Mouse (Mus musculus): ENCODE results near the gene Ndufa10. TPM values are rescaled to one million over a fixed set of nuclear protein-coding genes. Genes with fewer than 3 reads are reported as not detected.

Gene Ndufa10
- total and polyA plus RNA-seq, 3 experiments: 106 to 515 (median 428) TPM

DNA sequence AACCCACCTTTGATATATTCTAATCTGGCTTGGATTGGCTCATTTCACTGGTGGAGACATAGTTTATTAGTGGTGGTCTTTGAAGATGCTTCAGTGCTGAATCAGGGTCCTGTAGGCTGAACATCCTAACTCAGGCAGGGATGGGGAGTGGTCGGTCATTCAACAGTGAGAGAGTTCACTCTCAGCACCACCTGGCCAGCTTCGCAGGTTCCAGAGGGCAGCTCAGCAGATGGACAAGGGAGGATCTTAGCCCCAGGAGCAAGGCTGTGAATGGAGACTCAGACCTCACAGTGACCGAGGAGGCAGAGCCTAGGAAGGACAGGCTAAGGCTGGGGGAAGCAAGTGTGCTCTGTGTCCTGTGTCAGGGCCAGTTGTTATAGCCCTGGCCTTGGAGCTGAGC, 42.2 kb downstream of the Ndufa10 start:
- no peak for DNase-seq

GRCm38 (mm10) chr1:92430991-92431390, 42.7 kb downstream of the Ndufa10 start:
- DNase-seq: no peak

DNA sequence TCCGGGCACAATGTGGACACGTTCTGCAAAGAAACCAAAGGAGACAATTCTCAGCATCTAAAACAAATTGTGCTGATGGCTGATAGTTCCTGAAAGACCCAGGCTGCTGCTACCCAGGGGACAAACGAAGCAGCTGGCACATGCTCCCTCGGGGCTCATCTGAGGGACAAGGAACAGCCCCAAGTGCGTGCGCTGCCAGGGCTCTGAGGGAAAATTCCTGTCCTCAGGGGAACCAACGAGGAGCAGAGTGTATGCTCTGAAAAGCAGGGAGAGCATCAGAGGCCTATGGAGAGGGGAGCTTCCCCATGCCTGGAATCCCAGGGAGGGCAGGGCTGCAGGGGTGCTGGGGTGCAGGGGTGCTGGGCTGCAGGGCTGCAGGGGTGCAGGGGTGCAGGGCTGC, 48.9 kb downstream of the Ndufa10 start:
- no peak for DNase-seq

DNA sequence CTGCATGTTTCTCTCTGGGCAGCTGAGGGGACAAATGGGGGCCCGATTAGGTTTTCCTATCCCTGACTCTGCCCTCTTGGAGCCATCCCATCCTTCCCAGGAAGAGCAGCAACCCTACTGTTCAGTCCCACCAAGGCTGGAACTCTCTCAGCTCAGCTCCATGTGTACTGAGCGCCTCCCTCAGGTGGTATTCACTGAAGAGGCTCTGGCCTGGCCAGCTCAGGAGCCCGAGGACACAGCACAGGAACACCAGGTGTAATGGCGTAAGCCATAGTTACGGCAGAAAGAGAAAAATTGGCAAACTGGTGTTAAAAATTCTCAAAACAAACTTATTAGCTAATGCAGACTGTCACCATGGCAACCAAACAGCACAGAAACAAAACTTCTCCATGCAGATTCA, 68.5 kb downstream of the Ndufa10 start:
- DNase-seq: no peak

- no peak for DNase-seq
Observed at GRCm38 (mm10) chr1:92400556-92400955, 73.1 kb downstream of the Ndufa10 start.

- DNase-seq: no peak
Observed at GRCm38 (mm10) chr1:92398601-92399000, 75.1 kb downstream of the Ndufa10 start.

DNA sequence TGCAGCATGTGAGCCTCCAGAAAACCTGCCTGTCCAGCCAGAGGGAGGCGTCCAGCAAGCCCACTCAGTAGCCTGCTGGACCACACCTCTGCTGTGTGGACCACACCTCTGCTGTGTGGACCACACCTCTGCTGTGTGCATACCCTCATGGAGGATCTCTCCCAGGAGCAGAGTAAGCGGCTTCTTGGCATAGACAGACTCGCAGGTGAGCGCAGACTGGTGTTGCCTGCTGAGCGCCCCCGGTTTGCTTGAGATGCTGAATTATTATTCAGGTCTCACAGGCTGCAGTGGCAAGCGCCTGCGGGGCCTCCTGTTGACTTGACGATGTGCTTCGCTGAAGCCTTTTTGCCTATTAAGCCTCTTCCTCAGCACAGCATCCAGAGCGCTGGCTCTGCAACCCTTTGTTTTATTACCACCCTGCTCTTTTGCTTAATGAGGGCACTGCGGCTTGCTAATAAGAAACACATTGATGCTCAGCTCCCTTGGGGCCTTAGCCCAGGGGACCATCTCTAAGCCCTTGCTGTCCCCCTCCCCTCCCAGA, 76.1 kb downstream of the Ndufa10 start:
- DNase-seq: no peak

DNA sequence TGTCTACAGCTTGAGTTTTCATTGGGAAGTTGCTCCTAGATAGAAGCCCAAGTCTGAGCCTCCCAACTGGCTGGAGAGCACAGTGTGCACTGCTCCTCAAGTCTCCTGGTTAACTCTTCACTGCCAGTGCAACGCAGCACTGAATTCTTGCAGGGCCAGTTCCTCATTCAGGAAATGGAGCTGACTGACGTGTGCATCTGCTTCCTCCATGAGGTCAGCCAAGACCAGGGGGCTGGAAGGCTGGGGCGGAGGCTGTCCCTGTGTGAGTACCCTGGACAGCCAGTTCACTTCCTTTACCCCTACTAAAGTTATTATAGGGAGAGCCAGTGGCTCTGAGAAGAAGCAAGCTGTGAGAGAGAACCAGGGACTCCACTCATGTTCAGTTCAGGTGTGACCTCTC, 79.4 kb downstream of the Ndufa10 start:
- no peak for DNase-seq

- DNase-seq: no peak
Observed at GRCm38 (mm10) chr1:92393166-92393565, 80.5 kb downstream of the Ndufa10 start.

Small RNA genes lying within 50 kb of the gene (microRNA-seq; reads per million reads assigned to microRNA genes)
- 0.41 to 4.8 reads per million in 2 experiments for gene Mir6900

Other genes with a start within 250 kb of the Ndufa10 start
- not detected for gene Olfr1416, start 11.3 kb upstream of the Ndufa10 start, total RNA-seq (2021)
- gene Olfr1416, start 11.3 kb upstream of the Ndufa10 start, polyA plus RNA-seq (2012; rRNA removed): not detected in 2 replicates
- not detected for gene Olfr1415, start 22.2 kb upstream of the Ndufa10 start, total RNA-seq (2021)
- gene Olfr1415, start 22.2 kb upstream of the Ndufa10 start, polyA plus RNA-seq (2012; rRNA removed): not detected in 2 replicates
- not detected for gene Olfr1414, start 44.8 kb upstream of the Ndufa10 start, total RNA-seq (2021)
- not detected in 2 replicates for gene Olfr1414, start 44.8 kb upstream of the Ndufa10 start, polyA plus RNA-seq (2012; rRNA removed)
- not detected for gene Olfr1413, start 97.5 kb upstream of the Ndufa10 start, total RNA-seq (2021)
- not detected in 2 replicates for gene Olfr1413, start 97.5 kb upstream of the Ndufa10 start, polyA plus RNA-seq (2012; rRNA removed)
- gene Olfr1412, start 111.9 kb upstream of the Ndufa10 start, total RNA-seq (2021): not detected
- not detected in 2 replicates for gene Olfr1412, start 111.9 kb upstream of the Ndufa10 start, polyA plus RNA-seq (2012; rRNA removed)
- gene Olfr1411, start 120.6 kb upstream of the Ndufa10 start, total RNA-seq (2021): not detected
- not detected in 2 replicates for gene Olfr1411, start 120.6 kb upstream of the Ndufa10 start, polyA plus RNA-seq (2012; rRNA removed)
- not detected for gene Olfr1410, start 131.9 kb upstream of the Ndufa10 start, total RNA-seq (2021)
- gene Olfr1410, start 131.9 kb upstream of the Ndufa10 start, polyA plus RNA-seq (2012; rRNA removed): not detected in 2 replicates
- gene Olfr12, start 143.9 kb upstream of the Ndufa10 start, total RNA-seq (2021): not detected
- not detected in 2 replicates for gene Olfr12, start 143.9 kb upstream of the Ndufa10 start, polyA plus RNA-seq (2012; rRNA removed)
- 100 to 1,000 TPM; 320 to 351 TPM for gene Cops9, start 168.1 kb upstream of the Ndufa10 start, total RNA-seq (2021)
- 51.9 and 62.0 TPM in 2 replicates for gene Cops9, start 168.1 kb upstream of the Ndufa10 start, polyA plus RNA-seq (2012; rRNA removed)
- gene Otos, start 175.0 kb upstream of the Ndufa10 start, total RNA-seq (2021): not detected
- gene Otos, start 175.0 kb upstream of the Ndufa10 start, polyA plus RNA-seq (2012; rRNA removed): 0.47 and 0.74 TPM in 2 replicates

Measured in adrenal gland, adult 2 months (tissue).